Mouse (Mus musculus) embryonic fibroblast, embryonic 13.5 days (primary cell): ENCODE measurements at regions not wholly inside any gene's neighbourhood (a gene's known extent, or its start where the extent isn't known, plus 50 kb on each side); places are given as distances from the start of the nearest gene placed in this dataset.
A peak's percentile ranks its signal among the peaks of the same experiment; 100 is the strongest.

Experiments used
- H3K27ac ChIP-seq: 2 replicates; pipeline ENCODE4 v1.5.1; 2012; ENCODE audit warnings: low read length, control low read depth, inconsistent platforms; ENCODE audit not compliant: insufficient read depth
- H3K4me1 ChIP-seq: 2 replicates; pipeline ENCODE4 v1.6.1; 2011; ENCODE audit warnings: low read length; ENCODE audit not compliant: control insufficient read depth, insufficient read depth
- H3K4me3 ChIP-seq: 2 replicates; pipeline ENCODE4 v1.5.1; 2011; ENCODE audit warnings: mild to moderate bottlenecking, control low read depth, low read length; ENCODE audit not compliant: insufficient read depth
- CTCF ChIP-seq: IDR thresholded peaks from 2 replicates; pipeline ENCODE4 v1.5.1; 2011; ENCODE audit warnings: mild to moderate bottlenecking, control low read depth, low read length, moderate library complexity, borderline replicate concordance; ENCODE audit not compliant: insufficient read depth
- POLR2A ChIP-seq: IDR thresholded peaks from 2 replicates; pipeline ENCODE4 v1.6.1; 2011; ENCODE audit warnings: low read depth, mild to moderate bottlenecking, control low read depth, low read length, moderate library complexity

DNA sequence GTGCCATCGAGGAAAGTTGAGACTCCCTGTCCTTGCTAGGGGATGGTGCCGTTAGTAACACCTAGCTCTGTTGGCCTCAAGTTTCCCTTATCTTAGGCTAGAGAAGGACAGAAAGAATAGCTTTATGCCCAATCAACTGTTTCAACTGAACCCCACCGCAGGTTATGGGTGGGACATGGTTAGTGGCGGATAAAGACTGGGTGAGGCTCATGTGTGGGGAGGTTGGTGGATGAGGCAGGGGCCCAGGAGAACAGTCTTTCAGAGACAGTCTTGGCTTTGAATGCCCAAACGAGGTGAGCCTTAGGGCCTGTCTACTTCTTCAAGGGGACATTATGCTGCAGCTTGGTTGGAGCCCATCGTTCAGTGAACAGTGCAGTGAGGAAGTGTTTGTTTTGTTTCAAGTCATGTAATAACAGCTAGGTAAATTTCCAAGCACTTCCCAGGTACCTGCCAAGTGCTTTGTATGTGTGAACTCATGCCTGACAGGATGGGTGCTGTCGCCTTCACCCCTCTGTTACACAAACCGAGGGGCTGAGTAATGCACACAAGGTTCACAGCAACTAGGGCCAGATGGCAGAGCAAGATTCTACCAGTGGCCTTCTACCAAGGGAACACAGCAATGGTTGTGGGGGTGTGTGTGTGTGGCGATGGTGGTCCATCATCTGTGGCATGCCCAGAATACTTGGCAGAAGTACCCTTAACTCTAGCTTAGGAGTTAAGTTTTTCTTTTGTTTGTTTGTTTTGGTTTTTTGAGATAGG is 1199.6 kb upstream of the A1bg start:
- Histone ChIP-seq H3K4me3 (no peak overlapping the region), H3K27ac (no peak overlapping the region), H3K4me1 (peaks cover 47% of the 10 kb centered on the region)
- TF ChIP-seq CTCF: no peak
- no peak for TF ChIP-seq POLR2A

DNA sequence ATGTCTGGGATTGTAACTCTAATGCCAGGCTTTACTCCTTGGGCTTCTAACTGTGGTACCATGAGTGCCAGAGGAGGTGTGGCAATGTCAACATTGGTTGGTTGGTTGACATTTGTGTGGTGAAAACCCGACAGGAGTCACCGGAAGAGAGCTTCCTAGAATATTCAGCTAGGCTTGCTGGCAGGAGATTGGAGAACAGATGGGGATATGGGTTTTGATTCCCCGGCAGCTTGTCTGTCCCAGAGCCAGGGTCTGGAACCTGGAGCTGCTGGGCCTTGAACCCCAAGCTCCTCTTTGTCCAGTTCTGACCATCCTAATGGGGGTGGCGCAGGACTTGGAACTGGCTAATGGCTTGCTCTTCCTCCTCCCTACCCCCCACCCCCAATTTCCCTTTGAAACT is 1198.9 kb upstream of the A1bg start:
- H3K27ac ChIP-seq: no peak overlapping the region
- H3K4me3 ChIP-seq: no peak overlapping the region
- TF ChIP-seq POLR2A: no peak
- no peak for TF ChIP-seq CTCF
- peaks cover 42% of the 10 kb centered on the region for H3K4me1 ChIP-seq

DNA sequence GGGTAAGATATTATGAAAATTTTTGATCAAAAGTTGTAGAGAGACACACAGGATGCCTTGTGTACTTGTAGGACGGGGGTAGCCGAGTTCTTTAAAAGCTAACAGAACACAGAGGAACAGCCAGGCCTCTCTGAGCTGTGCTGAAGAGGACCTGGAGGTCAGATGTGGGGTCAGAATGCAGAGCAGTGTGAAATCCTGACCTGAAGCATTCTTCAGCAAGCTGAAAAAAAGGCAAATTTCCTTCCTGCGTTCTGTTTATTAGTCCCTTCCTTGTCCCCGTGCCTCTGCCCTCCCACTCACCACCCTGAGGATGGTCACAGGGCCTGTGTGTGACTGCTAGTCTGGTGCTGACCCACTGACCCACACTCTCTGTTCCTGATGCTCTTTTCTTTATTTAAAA is 1197.9 kb upstream of the A1bg start:
- Histone ChIP-seq H3K27ac (no peak overlapping the region), H3K4me3 (no peak overlapping the region), H3K4me1 (peaks cover 47% of the 10 kb centered on the region)
- TF ChIP-seq POLR2A (no peak), CTCF (no peak)

DNA sequence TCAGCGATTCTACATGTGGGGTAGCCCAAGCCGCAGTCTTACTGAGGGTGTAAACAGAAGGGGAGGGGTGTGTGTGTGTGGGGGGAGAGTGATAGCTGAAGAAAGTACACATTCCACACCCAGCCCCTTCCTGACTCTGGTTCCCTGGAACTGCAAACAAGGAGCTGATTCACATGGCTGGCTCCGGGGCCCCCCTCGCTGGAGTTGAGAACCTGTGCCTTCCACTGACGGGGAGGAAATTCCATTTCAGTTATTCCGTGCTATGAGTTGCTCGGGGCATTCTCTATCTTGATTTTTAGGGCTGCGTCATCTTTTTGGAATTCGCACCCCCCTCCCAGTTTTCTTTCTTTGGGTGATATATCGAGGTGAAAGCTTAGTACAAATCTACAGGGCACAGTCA is 1196.2 kb upstream of the A1bg start:
- Histone ChIP-seq H3K4me3 (no peak overlapping the region), H3K27ac (peak overlapping the region; percentile 92), H3K4me1 (peaks cover 51% of the 10 kb centered on the region)
- TF ChIP-seq CTCF: no peak
- no peak for TF ChIP-seq POLR2A

DNA sequence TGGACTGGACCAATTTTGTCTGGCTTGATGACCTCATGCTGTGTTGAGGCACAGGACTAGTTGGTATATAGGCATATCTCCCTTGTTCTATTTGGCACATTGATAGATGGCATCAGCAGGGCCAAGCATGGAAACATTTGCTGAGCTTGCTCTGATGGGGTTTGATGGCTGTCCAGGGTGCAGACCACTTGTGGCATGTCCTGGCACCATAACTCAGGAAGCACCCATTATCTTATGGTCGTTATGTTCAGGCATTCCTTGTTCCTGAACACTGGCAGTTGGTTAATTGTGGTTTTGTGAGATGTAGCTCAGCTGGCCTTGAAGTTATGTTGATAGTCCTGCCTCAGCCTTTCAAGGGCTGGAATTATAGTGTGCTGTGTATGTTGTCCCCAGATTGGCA is 1193.4 kb upstream of the A1bg start:
- Histone ChIP-seq H3K27ac (peak overlapping the region; percentile 92; the same call in 1 of the 2 replicates), H3K4me3 (no peak overlapping the region), H3K4me1 (peaks cover 43% of the 10 kb centered on the region)
- TF ChIP-seq CTCF (no peak), POLR2A (no peak)

DNA sequence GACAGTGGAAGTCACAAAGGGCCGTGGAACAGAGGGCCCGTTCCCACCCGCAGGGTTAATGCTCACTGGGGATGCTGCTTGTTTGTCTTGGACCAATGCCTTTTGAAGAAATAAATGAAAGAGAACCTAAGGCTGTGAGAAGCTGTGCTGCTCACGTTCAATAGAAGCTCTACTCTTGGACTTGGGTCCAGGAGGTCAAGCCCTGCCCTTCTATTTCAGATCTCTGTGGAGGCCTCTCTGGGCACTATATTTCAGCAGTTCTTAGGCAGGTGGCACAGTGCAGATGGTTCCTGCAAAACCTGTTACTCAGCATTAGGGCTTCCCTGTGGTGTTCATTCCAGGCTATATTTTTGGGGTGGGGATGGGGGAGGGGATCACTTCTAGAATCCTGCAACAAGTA is 1192.0 kb upstream of the A1bg start:
- no peak for TF ChIP-seq CTCF
- H3K4me3 ChIP-seq: no peak overlapping the region

DNA sequence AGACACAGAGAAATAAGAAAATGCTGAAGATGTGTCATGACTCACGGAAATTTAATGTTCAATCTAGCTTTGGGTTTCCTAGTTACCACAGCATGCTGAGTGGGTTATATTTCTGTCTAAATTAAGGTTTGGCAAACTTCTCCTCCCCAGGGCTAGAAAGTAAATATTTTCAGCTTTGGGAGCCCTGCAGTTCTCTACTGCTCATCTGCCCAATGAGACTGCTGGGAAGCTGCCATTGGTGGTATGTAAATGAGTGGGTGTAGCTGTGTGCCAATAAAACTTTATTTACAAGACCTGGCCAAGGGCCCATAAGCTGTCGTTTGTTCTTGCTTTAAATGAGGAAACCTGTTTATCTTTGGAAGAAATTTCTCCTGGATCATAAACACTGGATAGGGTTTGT is 1189.3 kb upstream of the A1bg start:
- Histone ChIP-seq H3K4me1 (peaks cover 21% of the 10 kb centered on the region), H3K4me3 (no peak overlapping the region), H3K27ac (no peak overlapping the region; the same call in 1 of the 2 replicates)
- TF ChIP-seq CTCF: no peak
- TF ChIP-seq POLR2A: no peak

More for the DNA sequence above, 1192.0 kb upstream of the A1bg start:
- H3K4me1 ChIP-seq: peaks cover 36% of the 10 kb centered on the region
- no peak overlapping the region for H3K27ac ChIP-seq

DNA sequence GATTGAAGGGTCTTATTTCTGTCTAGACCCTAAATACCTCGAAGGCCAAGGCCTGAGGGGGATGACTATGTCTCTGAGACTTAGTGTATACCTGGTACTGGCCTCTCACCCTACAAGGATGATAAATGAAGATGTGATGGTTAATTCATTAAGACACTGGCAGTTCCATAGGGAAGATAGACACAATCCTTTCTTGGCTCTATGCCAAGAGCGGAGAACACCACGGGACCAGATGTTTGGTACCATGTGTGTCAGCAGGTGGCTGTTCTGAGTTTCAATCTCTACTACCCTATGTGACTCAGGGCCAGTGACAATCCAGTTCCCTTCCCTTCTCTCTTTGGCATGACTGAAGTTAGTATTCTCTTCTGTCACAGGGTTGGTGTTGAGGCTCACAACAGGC is 1185.2 kb upstream of the A1bg start:
- Histone ChIP-seq H3K4me3 (no peak overlapping the region), H3K4me1 (peaks cover 31% of the 10 kb centered on the region), H3K27ac (no peak overlapping the region)
- TF ChIP-seq CTCF: no peak
- no peak for TF ChIP-seq POLR2A

DNA sequence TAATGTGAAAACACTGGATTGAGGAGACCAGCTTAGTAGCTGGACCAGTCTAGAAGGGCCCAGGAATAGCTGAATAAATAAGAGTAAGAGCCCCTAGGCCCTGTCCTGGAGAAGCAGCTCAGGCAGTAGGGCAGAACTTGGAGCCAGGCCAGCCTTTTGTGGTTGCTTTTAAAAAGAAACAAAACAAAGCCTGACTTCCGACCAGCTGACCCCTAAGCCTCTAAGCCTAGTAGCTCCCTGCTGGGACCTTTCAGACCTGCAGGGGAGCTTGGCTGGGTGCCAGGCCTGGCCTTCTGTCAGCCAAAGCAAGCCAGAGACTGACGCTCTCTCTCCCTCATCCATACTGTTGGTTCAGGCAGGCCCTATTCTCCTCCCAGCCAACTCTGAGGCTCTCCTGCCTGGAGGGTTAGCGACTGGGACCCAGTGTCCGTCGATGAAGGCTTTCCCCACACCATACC is 1183.7 kb upstream of the A1bg start:
- TF ChIP-seq CTCF: no peak
- no peak for TF ChIP-seq POLR2A
- H3K4me1 ChIP-seq: peaks cover 29% of the 10 kb centered on the region
- no peak overlapping the region for H3K4me3 ChIP-seq
- no peak overlapping the region for H3K27ac ChIP-seq

DNA sequence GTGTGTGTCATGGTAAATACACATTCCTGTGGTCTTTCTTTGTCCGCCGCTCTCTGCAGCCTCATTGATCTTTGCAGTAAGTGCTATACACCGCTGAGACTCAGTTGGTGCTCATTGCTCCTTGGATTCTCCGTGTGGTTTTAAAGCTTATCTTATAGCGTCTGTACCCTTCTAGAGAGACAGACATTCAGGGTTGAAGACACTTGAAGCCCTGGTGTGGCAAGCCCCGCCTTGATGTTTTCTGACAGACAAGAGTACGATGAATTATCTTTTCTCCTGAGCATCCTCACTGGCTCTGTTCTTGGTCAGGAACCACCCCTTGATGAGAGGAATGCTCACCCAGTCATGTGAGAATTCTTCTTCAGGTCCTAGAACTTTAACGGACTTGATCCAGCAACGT is 1182.7 kb upstream of the A1bg start:
- TF ChIP-seq POLR2A: no peak
- TF ChIP-seq CTCF: no peak
- Histone ChIP-seq H3K4me3 (no peak overlapping the region), H3K27ac (no peak overlapping the region; the same call in 1 of the 2 replicates), H3K4me1 (peaks cover 26% of the 10 kb centered on the region)
